Mouse (Mus musculus) pancreas, adult 10 weeks (tissue): ENCODE results near the gene Akap6. TPM values are rescaled to one million over a fixed set of nuclear protein-coding genes. Genes with fewer than 3 reads are reported as not detected.

ENCODE experiments used
- polyA plus RNA-seq: library from polyadenylated mRNA; stranded (reverse); fragments of 350-450 nt; fragmentation: Illumina TruSeq; extraction: RNeasy Lipid Tissue Mini Kit (QIAGEN cat#74804); gene quantifications from one replicate; pipeline ENCODE4 v1.2.3, GENCODE M21; 2015; ENCODE audit warnings: low read depth, low replicate concordance; ENCODE audit not compliant: insufficient read depth

Gene Akap6
- polyA plus RNA-seq = 0.31 TPM

GRCm38 (mm10) chr12:52699146-52699545, at the start of gene Akap6:
Akap6 (plus strand) TSS chr12:52699383.

Other genes starting within 250 kb of the Akap6 start
- 9.4 TPM for gene Arhgap5, start 195.4 kb upstream of the Akap6 start, polyA plus RNA-seq